Comparison of ENCODE assay signal across 25 mouse cellular contexts in genomic region chr2:162129896-162130295, GRCm38 (mm10).
A peak's percentile ranks its signal among the peaks of the same experiment; 100 is the strongest.
DNase-seq lines count a peak whose midpoint lies in the region; TF ChIP-seq lines count a peak whose summit lies in the region.
"Had no signal": no experiment of that assay in that cellular context is flagged by ENCODE, and none has a peak within 500 bp of the region (broad histone marks: within the 10 kb centered on the region; RNA-seq: fewer than 3 reads in every experiment).

No protein-coding gene starts in this region.

- H3K4me1 ChIP-seq in cerebellum, adult 2 months (ENCODE audit: control insufficient read depth, insufficient read depth, low read length): no peaks in the 10 kb centered on the region
- H3K4me1 ChIP-seq: embryonic facial prominence, embryonic 10.5 days; embryonic facial prominence, embryonic 13.5 days; heart, embryonic 10.5 days; heart, embryonic 13.5 days; hindbrain, embryonic 12.5 days had no signal

- no peaks in the 10 kb centered on the region for H3K27me3 ChIP-seq in cerebellum, adult 2 months (ENCODE audit: control insufficient read depth, insufficient read depth, low read length)
- H3K27me3 ChIP-seq: embryonic facial prominence, embryonic 13.5 days; heart, embryonic 13.5 days; hindbrain, embryonic 12.5 days; hindbrain, embryonic 15.5 days had no signal

- no peak overlapping the region for H3K27ac ChIP-seq in cerebellum, adult 2 months (ENCODE audit: insufficient read depth, low read length)
- H3K27ac ChIP-seq: embryonic facial prominence, embryonic 10.5 days; embryonic facial prominence, embryonic 13.5 days; forebrain, embryonic 12.5 days; forebrain, embryonic 15.5 days; heart, embryonic 10.5 days; heart, embryonic 13.5 days; hindbrain, embryonic 12.5 days; hindbrain, embryonic 15.5 days had no signal

- peak; percentile 4 for DNase-seq in CD4-positive helper T cell, adult 2 months (ENCODE audit: low read depth, low spot score)
- peak; percentile 11 for DNase-seq in cerebellum, adult 11 months
- DNase-seq in cerebellum, adult 2 months: peak; percentile 34 to 65
- peak; percentile 56 for DNase-seq in cerebellum, adult 9-11 months
- DNase-seq in heart, adult 8-10 months (ENCODE audit: low spot score): no peak
- no peak for DNase-seq in urinary bladder, postnatal 14 days (ENCODE audit: low spot score)
- no peak for DNase-seq in left cerebral cortex, adult 8-10 months (ENCODE audit: low spot score in 2 of 2)
- no peak for DNase-seq in right cerebral cortex, adult 18-20 months
- DNase-seq: adrenal gland, adult 2 months; adrenal gland, postnatal 25 days; B cell, adult 2 months; embryo, embryonic 11 days; gastrocnemius, postnatal 25 days; heart, adult 18-20 months; heart, postnatal 14 days; kidney, adult 8-10 months had no signal

- no peak for TF ChIP-seq POLR2A in cerebellum, adult 2 months (IDR thresholded peaks at IDR 0.05; ENCODE audit: borderline replicate concordance, insufficient read depth, low read length)

- no peak overlapping the region for H3K4me3 ChIP-seq in cerebellum, adult 2 months (replicated peaks; ENCODE audit: insufficient read depth, low read depth, low read length)
- H3K4me3 ChIP-seq: embryonic facial prominence, embryonic 10.5 days; embryonic facial prominence, embryonic 13.5 days; erythroblast, embryonic 14.5 days; forebrain, embryonic 12.5 days; forebrain, embryonic 15.5 days; heart, embryonic 10.5 days; heart, embryonic 13.5 days; hindbrain, embryonic 12.5 days; hindbrain, embryonic 15.5 days had no signal

- no peak for TF ChIP-seq CTCF in cerebellum, adult 2 months (IDR thresholded peaks at IDR 0.05; ENCODE audit: borderline replicate concordance, insufficient read depth, low read depth, low read length)

- 28% methylated on average over 1 of the region's 1 CpGs for WGBS in cerebellum, adult 2 months

Comparison
In these comparisons a context has a peak if more than half of its experiments do, and no peak if none do; other contexts are left out.
1. DNase-seq: peak in CD4-positive helper T cell, adult 2 months (single experiment), cerebellum, adult 11 months (single experiment), cerebellum, adult 2 months (2 of 2) and cerebellum, adult 9-11 months (single experiment); none in heart, adult 8-10 months (single experiment), urinary bladder, postnatal 14 days (single experiment), left cerebral cortex, adult 8-10 months (0 of 2) and right cerebral cortex, adult 18-20 months (single experiment).